Mouse (Mus musculus) heart, embryonic 10.5 days (tissue): Measurements from ENCODE around the gene Per2. TPM values are rescaled to one million over a fixed set of nuclear protein-coding genes. Genes with fewer than 3 reads are reported as not detected.

Experiments used
- DNase-seq: peaks from one replicate; pipeline ENCODE4 v3.0.0-alpha.2; 2017; ENCODE audit warnings: low spot score
- H3K27ac ChIP-seq: fragments of 300-500 bp; sonication (generic); 2 replicates; pipeline ENCODE4 v1.5.1; 2016; ENCODE audit warnings: mild to moderate bottlenecking
- H3K27me3 ChIP-seq: fragments of 300-500 bp; sonication (generic); 2 replicates; pipeline ENCODE4 v1.6.1; 2016; ENCODE audit warnings: mild to moderate bottlenecking; ENCODE audit not compliant: poor library complexity, insufficient read depth, severe bottlenecking
- H3K36me3 ChIP-seq: fragments of 300-500 bp; sonication (generic); 2 replicates; pipeline ENCODE4 v1.6.1; 2016; ENCODE audit warnings: mild to moderate bottlenecking, moderate library complexity
- H3K4me1 ChIP-seq: fragments of 300-500 bp; sonication (generic); 2 replicates; pipeline ENCODE4 v1.6.1; 2016; ENCODE audit warnings: mild to moderate bottlenecking
- H3K4me3 ChIP-seq: fragments of 300-500 bp; sonication (generic); 2 replicates; pipeline ENCODE4 v1.5.1; 2016; ENCODE audit warnings: mild to moderate bottlenecking, moderate library complexity
- H3K9me3 ChIP-seq: fragments of 300-500 bp; sonication (generic); 2 replicates; pipeline ENCODE4 v1.6.1; 2016; ENCODE audit warnings: mild to moderate bottlenecking, moderate library complexity
- WGBS: fragments of 180-500 bp; shearing (Covaris S2); methylation state at CpG from one replicate; pipeline ENCODE4 v1.1.7; 2016; 5-methylcytosine and 5-hydroxymethylcytosine counted together
- polyA plus RNA-seq: library from polyadenylated mRNA; unstranded; fragments of >200 nt; fragmentation: Nextera tagmentation; extraction: Ambion mirVana; gene quantifications from 2 replicates; pipeline ENCODE4 v1.2.1, GENCODE M21; 2016

Gene Per2
- 3.2 and 4.9 TPM in 2 replicates for polyA plus RNA-seq

DNA sequence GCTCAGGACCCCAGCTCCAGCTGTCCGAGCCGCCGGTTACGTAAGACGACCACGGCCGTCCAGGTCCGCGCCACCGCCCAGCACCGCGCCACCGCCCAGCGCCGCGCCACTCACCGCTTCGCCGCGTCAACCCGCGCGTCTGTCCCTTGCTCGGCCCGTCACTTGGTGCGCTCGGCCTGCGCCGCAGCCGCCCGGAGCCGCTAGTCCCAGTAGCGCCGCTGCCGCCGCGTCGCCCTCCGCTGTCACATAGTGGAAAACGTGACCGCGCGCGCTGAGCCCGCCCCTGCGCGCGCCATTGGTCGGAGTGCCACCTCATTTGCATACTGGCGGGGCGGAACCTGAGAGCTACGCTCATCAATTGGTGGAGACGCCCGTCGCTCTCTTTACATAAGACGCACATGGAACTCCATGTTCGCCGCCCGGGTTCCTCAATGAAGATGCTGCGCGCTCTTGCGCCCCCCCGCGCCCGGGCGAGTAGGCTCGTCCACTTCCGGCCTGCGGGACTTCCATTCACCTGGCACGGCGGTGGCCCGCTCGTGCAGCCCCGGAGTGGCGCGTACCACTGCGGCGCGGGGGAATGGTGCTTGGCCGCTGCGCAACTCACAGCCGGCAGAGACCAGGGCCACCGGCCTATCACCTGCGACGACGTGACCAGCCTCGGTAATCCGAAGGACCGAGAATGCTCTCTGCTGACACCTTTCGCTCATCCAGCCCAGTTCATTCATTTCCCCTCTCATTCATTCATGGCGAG, at the start of gene Per2:
TSS of gene Per2 (minus strand) at position 266 of the 751 bp plus-strand sequence.
- Histone ChIP-seq H3K27ac (peak within 1 kb of the TSS; percentile 88), H3K4me1 (peaks cover 62% of the 10 kb centered on the region)

DNA sequence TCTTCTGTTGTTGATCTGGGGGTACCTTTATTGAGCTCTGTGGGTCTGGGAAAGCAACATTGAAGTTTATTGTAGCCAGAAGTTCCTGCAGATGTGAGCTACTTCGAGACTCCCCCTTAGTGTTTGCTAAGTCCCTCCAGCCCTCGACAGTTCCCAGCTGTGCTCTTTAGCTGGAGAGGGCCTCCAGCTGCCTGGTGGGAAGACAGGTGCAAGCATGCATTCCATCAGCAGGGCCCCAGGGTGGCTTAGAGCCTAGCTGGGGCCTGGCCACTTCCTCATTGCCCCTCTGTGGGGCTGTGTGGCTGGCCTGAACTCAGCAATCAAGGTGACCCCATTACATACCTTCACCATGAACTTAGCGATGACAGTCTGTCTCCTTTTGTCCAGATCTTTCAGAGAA, 45.5 kb upstream of the Per2 start:
- WGBS, result 67% methylated on average over 3 of the region's 3 CpGs
- Histone ChIP-seq H3K4me3 (no peak overlapping the region), H3K27me3 (no peaks in the 10 kb centered on the region), H3K4me1 (no peaks in the 10 kb centered on the region), H3K36me3 (peaks cover 58% of the 10 kb centered on the region), H3K27ac (no peak overlapping the region), H3K9me3 (no peaks in the 10 kb centered on the region)
- no peak for DNase-seq

More for the DNA sequence above, at the start of gene Per2:
- WGBS, result under 1% methylated on average over 91 of the region's 91 CpGs
- peak; percentile 100 for DNase-seq
- peak within 1 kb of the TSS; percentile 78 for H3K4me3 ChIP-seq
- H3K36me3 ChIP-seq, result no peaks in the 10 kb centered on the region
- 0 out of 2 replicates have a peak, but pooled peaks cover 4% of the 10 kb centered on the region for H3K27me3 ChIP-seq
- H3K9me3 ChIP-seq, result no peaks in the 10 kb centered on the region

DNA sequence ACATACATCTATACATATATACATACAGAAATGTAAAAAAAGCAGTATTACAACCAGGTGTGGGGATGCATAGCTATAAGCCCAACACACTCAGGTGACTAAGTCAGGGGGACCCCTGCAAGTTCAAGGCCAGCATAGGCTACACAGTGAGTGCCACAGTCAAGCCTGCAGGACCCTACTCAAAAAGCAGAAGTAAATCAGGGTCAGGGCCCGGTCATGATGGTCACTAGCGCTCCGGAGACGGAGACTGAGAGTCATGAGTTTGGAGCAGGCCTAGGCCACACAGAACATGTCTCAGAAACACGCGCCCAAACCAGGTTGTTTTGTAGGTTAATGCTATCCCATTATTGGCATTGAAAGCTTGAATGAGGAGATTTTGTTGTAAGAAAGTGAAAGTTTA, 39.5 kb upstream of the Per2 start:
- H3K4me1 ChIP-seq, result peaks cover 16% of the 10 kb centered on the region
- no peaks in the 10 kb centered on the region for H3K9me3 ChIP-seq
- DNase-seq, result peak; percentile 70
- H3K4me3 ChIP-seq, result no peak overlapping the region
- 94% methylated on average over 6 of the region's 6 CpGs for WGBS
- H3K27ac ChIP-seq, result no peak overlapping the region
- 0 out of 2 replicates have a peak, but pooled peaks cover 2% of the 10 kb centered on the region for H3K27me3 ChIP-seq
- peaks cover 36% of the 10 kb centered on the region for H3K36me3 ChIP-seq

DNA sequence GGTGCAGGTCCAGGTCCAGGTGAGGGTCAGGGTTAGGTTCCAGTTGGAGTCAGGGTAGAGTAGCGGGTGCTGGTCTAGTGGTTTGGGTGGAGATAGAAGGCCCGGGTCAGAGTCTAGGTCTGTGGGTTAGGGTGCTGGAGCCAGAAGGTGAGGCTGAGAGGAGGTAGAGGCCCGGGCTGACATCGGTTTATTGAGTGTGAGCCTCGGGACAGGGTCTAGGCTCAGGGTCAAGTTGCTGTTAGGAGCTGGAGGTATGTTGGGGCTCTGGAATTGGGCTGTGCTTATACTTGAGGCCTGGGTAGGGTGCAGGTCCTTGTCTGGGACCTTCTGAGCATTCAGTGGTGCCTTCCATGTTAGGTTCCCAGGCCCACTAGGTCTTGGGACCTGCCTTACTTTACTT, 36.2 kb upstream of the Per2 start:
- peaks cover 11% of the 10 kb centered on the region; the same call in 1 of the 2 replicates for H3K27me3 ChIP-seq
- H3K4me3 ChIP-seq, result peak overlapping the region; percentile 99
- no peaks in the 10 kb centered on the region for H3K9me3 ChIP-seq
- DNase-seq, result peak; percentile 71
- no peak overlapping the region for H3K27ac ChIP-seq
- WGBS, result 42% methylated on average over 5 of the region's 5 CpGs
- peaks cover 16% of the 10 kb centered on the region for H3K4me1 ChIP-seq
- H3K36me3 ChIP-seq, result peaks cover 11% of the 10 kb centered on the region

DNA sequence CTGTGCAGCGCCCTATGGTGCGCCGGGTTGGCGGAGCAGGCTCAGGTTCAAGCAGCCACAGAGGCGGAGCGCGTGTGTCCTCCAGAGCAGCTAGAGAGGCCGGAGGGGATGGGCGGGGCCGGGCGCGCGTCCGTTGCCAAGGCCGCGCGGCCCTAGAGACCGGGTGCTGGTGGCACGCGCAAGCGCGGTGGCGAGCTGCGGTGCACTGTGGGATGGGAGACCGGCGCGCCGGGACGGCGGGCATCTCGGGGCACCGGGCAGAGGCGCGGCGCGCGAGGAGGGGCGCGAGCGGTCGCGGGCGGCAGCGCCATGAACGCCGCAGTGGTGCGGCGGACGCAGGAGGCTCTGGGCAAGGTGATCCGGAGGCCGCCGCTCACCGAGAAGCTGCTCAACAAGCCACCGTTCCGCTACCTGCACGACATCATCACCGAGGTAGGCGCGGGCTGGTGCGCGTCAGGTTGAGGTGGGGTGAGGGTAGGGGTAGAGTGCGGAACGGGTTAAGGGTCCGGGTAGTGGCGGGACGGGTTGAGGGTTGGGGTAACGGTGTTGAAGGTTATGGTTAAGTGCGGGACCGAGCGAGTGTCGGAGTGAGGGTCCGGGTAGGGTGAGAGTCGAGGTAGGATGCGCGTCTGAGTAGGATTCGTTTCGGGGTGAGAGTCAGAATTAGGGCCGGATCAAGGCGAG, 35.5 kb upstream of the Per2 start, which contains the start of gene Traf3ip1:
TSS of gene Traf3ip1 (plus strand) at position 191 of the 684 bp plus-strand sequence.
- WGBS, result under 1% methylated on average over 79 of the region's 79 CpGs
- Histone ChIP-seq H3K9me3 (no peaks in the 10 kb centered on the region), H3K4me3 (peak within 1 kb of the TSS; percentile 99), H3K27ac (peak within 1 kb of the TSS; percentile 87), H3K36me3 (peaks cover 4% of the 10 kb centered on the region), H3K27me3 (peaks cover 11% of the 10 kb centered on the region; the same call in 1 of the 2 replicates), H3K4me1 (peaks cover 16% of the 10 kb centered on the region)
- DNase-seq, result peak; percentile 96

DNA sequence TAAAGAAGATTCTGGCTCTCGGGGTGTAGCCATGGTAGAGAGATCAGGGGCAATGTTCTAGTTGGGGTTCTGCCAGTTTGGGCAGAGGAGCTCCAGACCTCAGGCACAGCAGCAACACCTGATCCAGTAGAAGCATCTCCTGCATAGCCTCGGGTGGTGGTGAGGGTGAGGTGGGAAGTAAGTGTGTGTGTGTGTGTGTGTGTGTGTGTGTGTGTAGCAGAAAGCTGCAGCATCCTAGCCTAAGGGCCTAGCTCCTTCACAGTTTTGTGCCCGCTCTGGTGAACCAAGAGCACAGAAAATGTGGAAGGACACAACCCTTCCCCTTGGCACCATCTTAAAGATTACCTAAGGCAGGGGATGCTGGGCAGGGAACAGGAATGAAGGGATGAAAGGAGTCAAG, 34.8 kb upstream of the Per2 start:
- H3K9me3 ChIP-seq, result no peaks in the 10 kb centered on the region
- no peak overlapping the region for H3K27ac ChIP-seq
- H3K36me3 ChIP-seq, result no peaks in the 10 kb centered on the region
- H3K4me1 ChIP-seq, result peaks cover 16% of the 10 kb centered on the region
- H3K4me3 ChIP-seq, result peak overlapping the region; percentile 99
- peak; percentile 72 for DNase-seq
- peaks cover 11% of the 10 kb centered on the region; the same call in 1 of the 2 replicates for H3K27me3 ChIP-seq
- 41% methylated on average over 3 of the region's 3 CpGs for WGBS

DNA sequence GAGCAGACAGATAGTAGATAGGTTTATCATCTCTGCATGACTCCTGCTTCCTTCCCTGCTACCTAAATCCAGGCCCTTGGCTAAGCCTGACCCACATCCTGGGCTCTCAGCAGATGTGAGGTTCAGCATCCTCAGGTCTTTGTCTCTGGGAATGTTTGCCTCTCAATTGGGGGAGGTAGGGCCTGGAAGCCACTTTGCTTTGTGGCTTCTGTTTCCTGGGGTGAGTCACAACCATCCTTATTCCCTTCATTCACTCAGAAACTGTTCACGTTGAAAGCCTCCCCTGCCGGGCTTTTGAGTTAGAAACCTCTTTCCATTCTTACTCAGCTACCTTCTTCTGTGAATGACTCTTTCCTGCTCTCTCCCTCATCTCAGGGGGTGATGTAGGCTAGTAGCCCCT, 33.6 kb upstream of the Per2 start:
- WGBS, result 59% methylated on average over 2 of the region's 2 CpGs
- Histone ChIP-seq H3K4me1 (peaks cover 16% of the 10 kb centered on the region), H3K27me3 (peaks cover 11% of the 10 kb centered on the region; the same call in 1 of the 2 replicates), H3K36me3 (no peaks in the 10 kb centered on the region), H3K27ac (no peak overlapping the region), H3K4me3 (no peak overlapping the region), H3K9me3 (no peaks in the 10 kb centered on the region)
- DNase-seq, result peak; percentile 57

DNA sequence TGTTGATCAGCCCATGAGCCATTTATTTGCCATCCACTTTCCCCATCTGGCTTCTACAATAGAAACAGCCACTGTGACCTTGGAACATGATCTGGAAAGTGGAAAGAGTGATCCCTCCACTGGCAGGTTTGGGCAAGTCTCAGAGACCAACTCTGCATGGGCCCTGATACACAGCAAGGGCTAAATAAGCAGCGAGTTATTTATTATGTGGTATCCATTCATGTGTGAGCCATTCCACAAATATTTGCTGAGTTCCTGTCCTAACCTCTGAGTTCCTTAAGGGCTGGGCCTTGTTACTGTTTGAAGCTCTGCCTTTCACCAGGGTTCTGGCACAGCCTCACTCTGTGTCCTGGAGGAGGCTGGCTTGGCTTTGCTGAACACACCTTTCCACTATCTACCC, 31.2 kb upstream of the Per2 start:
- H3K4me3 ChIP-seq, result no peak overlapping the region
- H3K9me3 ChIP-seq, result no peaks in the 10 kb centered on the region
- WGBS, result 67% methylated on average over 1 of the region's 1 CpGs
- H3K27ac ChIP-seq, result no peak overlapping the region
- no peak for DNase-seq
- no peaks in the 10 kb centered on the region for H3K36me3 ChIP-seq
- peaks cover 8% of the 10 kb centered on the region for H3K4me1 ChIP-seq
- peaks cover 11% of the 10 kb centered on the region; the same call in 1 of the 2 replicates for H3K27me3 ChIP-seq

DNA sequence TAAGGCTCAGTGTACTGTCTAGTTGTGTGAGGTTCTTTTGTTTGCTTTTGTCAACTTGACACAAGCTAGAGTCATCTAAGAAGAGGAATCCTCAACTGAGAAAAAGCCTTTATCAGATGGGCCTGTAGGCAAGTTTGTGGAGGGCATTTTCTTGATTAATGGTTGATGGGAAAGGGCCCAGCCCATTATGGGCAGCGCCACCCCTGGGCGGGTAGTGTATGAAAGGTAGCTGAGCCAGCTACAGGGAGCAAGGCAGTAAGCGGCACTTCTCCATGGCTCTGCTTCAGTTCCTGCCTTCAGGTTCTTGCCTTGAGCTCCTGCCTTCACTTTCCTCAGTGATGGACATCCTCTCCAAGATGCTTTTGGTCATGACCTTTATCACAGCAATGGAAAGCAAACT, 27.0 kb upstream of the Per2 start:
- no peak overlapping the region for H3K4me3 ChIP-seq
- no peaks in the 10 kb centered on the region for H3K9me3 ChIP-seq
- H3K36me3 ChIP-seq, result no peaks in the 10 kb centered on the region
- no peak overlapping the region for H3K27ac ChIP-seq
- DNase-seq, result no peak
- no peaks in the 10 kb centered on the region for H3K27me3 ChIP-seq
- 64% methylated on average over 3 of the region's 3 CpGs for WGBS
- 0 out of 2 replicates have a peak, but pooled peaks cover 5% of the 10 kb centered on the region for H3K4me1 ChIP-seq

DNA sequence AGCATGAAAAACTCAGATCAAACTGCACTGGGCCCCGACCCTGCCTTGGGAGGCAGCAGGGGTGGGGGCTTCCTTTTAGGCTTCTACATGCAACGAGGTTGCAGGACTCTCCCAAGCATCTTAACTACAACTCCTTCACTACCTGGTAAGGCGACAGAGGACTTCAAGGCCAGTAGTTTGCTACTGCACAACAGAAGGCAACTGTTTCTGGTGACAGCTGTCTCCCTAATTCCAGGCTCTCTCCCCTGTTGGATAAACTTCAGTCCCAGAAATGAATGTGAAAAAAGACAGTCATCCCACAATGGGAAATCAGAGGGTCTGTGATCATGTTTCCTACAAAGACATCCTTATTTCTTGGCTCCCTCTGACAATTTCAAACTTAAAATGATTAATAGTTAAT, 26.3 kb upstream of the Per2 start:
- H3K4me3 ChIP-seq, result no peak overlapping the region
- WGBS, result 72% methylated on average over 3 of the region's 3 CpGs
- 0 out of 2 replicates have a peak, but pooled peaks cover 5% of the 10 kb centered on the region for H3K4me1 ChIP-seq
- no peaks in the 10 kb centered on the region for H3K9me3 ChIP-seq
- no peaks in the 10 kb centered on the region for H3K36me3 ChIP-seq
- H3K27me3 ChIP-seq, result no peaks in the 10 kb centered on the region
- no peak overlapping the region for H3K27ac ChIP-seq
- DNase-seq, result no peak

DNA sequence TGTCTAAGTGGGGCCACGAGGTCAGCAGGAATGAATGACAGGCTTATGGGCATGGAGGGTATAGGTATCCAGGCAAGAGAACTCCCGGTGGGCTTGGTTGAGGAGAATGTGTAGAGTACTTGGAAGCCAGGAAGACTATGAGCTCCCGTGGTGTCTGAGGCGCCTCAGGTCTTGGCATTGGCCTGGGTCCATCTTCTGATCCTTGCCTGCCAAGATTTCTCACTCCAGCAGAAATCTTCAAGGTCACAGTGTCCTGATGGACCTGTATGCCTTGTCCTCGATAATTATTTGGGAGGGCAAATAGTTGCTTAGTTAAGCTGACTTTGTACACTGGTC, 24.9 kb upstream of the Per2 start:
- WGBS, result 64% methylated on average over 5 of the region's 5 CpGs
- peak overlapping the region; percentile 19; the same call in 1 of the 2 replicates for H3K27ac ChIP-seq
- H3K9me3 ChIP-seq, result no peaks in the 10 kb centered on the region

DNA sequence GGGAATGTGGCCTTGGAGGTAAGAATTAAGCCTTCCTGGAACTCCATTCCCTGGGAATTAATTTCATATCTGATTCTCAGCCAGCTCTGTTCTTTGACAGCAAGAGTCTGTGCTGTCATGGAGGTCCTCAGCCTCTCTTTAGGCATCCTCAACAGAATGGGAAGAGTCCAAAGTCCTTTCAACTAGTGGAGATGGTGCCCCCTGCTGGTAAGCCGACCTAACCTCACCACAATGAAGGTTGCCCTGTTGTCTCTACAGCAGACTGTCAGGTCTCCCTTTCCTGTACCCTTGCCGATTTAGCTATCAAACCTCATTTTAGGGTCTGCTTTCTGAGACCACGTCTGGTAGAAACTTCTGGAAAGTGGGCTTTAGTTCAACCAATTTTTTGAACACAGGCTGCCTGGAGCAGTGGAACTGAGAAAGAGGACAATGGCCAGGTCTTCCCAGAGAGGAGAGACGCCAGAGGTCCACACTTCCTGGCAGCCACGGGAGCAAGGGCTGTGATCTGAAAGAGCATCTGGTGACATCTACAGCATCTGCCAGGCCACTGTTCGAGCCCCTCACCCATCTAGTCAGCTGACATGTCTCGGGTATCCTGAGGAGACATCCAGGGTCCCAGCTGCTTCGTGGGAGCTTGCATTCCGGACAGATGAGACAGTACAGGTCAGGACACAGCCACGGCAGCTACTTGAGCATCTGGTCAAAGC, 24.3 kb upstream of the Per2 start:
- 35% methylated on average over 10 of the region's 10 CpGs for WGBS
- peak; percentile 90 for DNase-seq
- Histone ChIP-seq H3K4me1 (0 out of 2 replicates have a peak, but pooled peaks cover 5% of the 10 kb centered on the region), H3K27ac (peak overlapping the region; percentile 19; the same call in 1 of the 2 replicates), H3K9me3 (no peaks in the 10 kb centered on the region), H3K4me3 (no peak overlapping the region; the same call in 1 of the 2 replicates), H3K36me3 (no peaks in the 10 kb centered on the region), H3K27me3 (no peaks in the 10 kb centered on the region)

More for the DNA sequence above, 24.9 kb upstream of the Per2 start:
- Histone ChIP-seq H3K4me1 (0 out of 2 replicates have a peak, but pooled peaks cover 5% of the 10 kb centered on the region), H3K4me3 (no peak overlapping the region; the same call in 1 of the 2 replicates), H3K27me3 (no peaks in the 10 kb centered on the region), H3K36me3 (no peaks in the 10 kb centered on the region)
- DNase-seq, result no peak
